Mouse (Mus musculus): Measurements from ENCODE around the gene Dync1li1.

DNA sequence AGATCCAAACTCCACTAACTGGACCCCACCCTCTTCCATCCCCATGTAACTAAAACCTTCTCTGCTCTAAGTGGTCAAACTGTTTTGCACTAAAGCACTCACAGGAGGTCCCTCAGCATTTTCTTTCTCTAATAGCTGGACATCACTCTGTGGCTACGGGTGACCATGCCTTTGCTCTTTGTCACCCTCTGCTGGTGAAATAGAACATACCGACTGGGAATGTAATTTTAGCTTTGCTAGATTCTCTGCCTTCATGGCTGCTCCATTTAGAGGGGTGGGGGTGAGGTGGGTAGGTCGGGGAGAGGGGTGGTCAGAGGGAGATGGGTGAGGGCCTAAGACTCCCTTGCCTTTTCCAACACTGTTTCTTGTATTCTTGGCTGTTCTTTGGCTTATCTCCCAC is 38.7 kb downstream of the Dync1li1 start:
- TF ChIP-seq CTCF (IDR thresholded peaks at IDR 0.05) (peak; percentile 95), EP300 (IDR thresholded peaks at IDR 0.05) (no peak)
